Mouse (Mus musculus): ENCODE data around the gene Dmc1.
A peak's percentile ranks its signal among the peaks of the same experiment; 100 is the strongest.

Gene Dmc1

DNA sequence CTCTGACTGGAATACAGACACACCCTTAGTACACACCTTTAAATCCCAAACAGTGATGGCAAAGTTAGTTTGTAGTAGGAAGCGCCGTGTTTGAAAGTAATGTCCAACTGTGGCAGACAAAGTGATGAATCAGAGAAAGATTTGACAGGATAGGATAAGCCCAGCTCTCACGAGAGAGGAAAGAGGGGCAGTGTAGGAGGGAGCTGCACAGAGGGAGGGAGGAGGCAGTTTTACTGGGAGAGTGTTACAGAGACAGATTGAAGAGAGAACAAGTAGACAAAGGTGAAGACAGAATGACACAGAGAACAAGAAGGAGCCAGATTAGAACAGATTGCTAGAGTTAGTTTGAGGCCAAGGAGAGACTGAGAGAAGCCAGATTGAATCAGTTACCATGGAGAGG lies 45.3 kb downstream of the Dmc1 start:
- DNase-seq: no peak

DNA sequence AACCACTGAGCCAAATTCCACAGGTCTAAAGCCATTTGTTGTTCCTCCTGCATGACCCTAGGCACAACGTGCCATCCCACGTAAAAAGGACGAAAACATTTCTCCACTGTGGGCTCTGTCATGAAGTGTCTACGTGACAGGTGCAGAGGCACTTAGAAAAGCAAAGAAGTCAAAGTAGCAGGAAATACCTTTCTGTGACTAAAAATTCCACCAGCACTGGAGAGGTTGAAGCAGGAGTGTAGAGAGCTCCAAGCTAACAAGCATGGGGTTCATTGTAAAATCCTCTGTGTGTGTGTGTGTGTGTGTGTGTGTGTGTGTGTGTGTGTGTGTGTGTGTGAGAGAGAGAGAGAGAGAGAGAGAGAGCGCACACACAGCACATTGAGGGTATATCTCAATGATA lies 52.3 kb downstream of the Dmc1 start:
- DNase-seq: no peak

DNA sequence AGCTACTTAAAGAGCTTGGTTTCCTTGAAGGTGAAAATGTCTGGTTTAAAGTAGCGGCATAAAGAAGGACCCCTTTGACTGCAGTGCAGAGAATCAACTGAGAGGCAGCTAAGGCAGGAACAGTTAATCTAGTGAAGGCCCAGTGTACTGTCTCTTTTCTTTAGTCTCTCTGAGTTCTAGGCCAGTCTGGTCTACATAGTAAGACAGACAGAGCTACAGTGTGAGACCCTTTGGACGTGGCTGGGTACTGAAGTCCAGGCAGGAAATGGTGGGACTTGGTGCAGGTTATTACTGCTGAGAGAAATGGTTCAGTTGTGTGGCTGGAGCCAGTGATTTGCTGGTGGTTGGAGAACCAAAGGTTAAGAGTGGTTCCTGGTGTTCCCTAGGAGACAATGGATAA lies 56.7 kb downstream of the Dmc1 start:
- no peak for DNase-seq

DNA sequence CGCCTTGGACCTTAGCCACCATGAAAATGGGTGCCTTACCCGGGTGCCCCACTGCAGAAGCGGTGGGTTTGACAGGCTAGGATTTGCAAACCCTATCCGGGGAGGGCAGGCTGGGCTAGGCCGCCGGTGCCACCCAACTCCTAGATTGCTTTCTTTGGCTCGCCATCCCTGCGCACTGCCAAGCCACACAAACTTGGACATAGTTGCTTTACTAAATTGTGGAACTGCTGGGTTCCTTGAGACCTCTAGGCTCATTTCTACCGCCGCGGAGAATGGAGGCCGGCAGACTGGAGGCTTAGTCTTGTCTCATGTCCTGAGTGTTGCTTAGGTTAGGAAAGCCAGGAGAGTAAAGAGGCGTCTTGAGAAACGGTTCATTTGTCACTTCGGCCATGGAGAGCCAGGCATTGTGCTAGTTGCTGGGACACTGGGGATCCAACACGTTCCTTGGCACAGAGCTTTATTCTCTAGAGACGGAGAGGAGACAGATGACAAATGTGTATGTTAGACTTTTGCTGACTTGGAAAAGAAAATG lies 57.6 kb downstream of the Dmc1 start:
- no peak for DNase-seq

- DNase-seq: peak; percentile 97
Observed at GRCm38 (mm10) chr15:79546410-79547288, 58.3 kb downstream of the Dmc1 start, which contains the start of gene Ddx17. Gene Ddx17, minus strand, starts transcription at chr15:79546741.

DNA sequence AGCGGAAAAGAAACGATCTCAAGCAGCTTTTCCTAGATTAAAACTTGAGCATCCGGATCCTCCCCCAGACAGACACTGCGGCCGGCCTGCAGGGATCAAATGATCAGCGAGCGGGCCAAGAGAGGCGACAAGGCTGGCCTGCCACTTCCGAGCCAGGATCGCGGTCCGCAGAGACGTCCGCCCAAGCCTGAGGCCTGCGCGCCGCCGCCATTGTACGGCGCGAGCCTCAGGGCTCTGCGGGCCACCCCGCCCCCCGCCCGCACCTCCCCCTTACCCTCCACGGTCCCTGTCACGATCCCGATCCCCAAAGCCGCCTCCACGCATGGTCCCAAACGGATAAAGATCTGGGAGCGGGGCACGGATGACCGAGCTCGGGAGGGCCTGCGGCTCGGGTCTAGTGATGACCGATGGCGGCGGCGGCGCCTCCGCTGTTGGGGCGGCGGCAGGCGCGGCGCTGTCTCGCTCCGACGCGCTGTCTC lies 58.9 kb downstream of the Dmc1 start:
- peak; percentile 73 for DNase-seq

DNA sequence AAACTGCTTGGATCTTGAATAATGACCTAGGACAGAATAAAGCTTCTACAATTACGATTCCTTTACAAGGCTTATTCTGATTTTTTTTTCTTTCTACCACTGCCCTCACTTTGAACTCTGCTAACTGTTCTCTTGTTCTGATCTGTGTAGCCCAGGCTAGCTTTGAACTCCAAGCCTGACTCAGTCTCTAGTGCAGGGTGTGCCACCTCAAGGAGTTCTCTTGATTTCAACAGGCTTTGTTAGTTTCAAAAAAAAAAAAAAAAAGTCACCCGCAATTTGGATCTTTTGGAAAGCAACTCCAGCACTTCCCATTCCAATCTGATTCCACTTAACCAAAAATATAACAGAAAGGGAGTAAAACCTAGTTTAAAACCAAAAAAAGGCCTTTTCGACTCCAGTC lies 59.4 kb downstream of the Dmc1 start:
- DNase-seq: no peak

- DNase-seq: no peak
Observed at GRCm38 (mm10) chr15:79543968-79544367, 60.9 kb downstream of the Dmc1 start.

DNA sequence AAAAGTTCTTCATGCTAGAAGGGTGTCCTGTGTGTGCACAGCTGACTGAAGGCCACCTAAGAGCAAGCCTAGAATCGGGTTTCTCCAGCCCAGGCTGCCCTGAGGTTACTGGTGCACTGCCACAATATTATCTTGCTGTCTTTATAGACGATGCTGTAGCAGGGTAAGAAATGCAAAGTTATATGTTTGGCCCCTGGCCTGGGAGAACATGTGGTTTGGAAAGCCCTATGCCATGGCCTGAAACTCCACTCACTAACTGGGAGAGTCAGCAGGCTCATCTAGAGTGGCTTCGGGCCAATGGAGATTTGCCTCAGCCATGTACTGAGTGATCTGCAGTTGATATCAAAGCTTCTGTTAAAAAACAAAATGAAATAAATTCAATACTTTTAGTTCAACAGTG lies 71.1 kb downstream of the Dmc1 start:
- DNase-seq: no peak

- no peak for DNase-seq
Observed at GRCm38 (mm10) chr15:79529935-79530334, 75.0 kb downstream of the Dmc1 start.

DNA sequence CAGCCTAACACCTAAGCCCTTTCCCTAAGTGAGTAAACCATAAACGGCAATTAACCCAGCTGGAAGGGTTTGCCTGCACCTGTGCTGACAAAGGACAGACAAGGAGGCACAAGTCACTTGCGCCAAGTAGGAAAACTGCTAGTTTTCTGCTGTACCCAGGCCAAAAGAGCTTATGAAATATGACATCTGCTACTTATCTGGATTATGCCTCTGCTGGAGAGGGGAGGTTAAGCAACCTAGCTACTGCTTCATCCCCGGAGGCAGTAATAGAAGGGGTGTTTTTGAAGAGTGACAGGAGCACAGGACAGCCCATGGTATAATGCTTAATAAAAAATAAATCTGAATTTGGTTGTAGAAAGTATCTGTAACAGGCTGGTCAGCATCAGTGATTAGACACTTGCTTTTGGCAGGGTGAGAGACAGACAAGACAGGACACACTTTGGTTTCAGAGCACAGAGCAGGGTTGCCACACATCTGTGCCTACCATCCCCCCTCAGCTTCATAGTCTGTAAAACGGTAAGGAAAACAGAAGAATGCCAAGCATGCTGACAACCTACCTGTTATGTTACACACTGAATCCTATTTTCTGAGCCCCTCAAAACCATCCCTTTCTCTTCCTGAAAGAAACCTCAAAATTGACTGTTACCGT lies 76.8 kb downstream of the Dmc1 start:
- DNase-seq: no peak

- peak; percentile 79 for DNase-seq
Observed at GRCm38 (mm10) chr15:79527192-79527591, 77.7 kb downstream of the Dmc1 start.

DNA sequence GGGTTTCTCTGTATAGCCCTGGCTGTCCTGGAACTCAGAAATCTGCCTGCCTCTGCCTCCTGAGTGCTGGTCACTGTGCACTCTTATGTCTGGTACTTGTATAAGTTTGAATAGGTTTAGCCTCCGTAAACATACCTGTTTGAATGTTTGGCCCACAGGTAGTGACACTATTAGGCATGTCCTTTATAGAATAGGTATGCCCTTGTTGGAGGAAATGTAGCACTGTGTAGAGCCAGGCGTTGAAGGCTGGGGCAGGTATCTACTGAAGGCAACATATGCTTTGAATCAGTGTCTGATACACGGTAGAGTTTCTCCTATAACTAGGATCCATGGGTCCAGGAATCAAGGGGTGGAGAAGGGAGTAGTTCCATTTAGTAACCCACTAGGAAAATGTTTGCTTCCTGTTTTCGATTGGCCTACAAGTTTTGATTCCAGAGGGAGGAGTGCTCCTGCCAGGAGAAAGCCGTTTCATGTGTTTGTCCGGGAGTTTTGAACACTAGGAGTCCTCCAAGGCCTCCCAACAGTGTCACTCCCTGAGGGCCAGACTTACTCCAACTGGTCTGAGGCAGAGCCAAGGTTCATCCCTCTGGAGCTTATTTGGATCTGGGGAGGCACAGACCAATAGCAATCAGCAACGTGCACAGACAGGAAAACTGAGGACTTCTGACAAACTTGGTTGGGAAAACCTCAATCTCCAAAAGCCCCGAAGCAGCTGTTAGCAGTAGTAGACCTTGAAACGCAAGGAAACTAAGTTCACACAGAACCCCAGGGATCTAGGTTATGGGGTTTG lies 78.7 kb downstream of the Dmc1 start:
- no peak for DNase-seq

DNA sequence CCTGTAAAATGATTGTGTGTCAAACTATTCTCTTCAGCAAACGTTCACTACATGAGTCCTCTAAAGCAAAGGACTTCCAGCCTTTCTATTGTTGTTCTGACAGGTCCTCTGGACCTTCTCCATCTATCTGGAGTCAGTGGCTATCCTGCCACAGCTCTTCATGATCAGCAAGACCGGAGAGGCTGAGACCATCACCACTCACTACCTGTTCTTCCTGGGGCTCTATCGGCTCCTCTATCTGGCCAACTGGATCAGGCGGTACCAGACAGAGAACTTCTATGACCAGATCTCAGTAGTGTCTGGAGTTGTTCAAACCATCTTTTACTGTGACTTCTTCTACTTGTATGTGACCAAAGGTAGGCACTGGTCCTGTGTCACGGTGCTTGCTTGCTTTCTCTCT lies 79.3 kb downstream of the Dmc1 start:
- DNase-seq: no peak

- no peak for DNase-seq
Observed at GRCm38 (mm10) chr15:79519400-79520220, 85.3 kb downstream of the Dmc1 start.

- DNase-seq: no peak
Observed at GRCm38 (mm10) chr15:79518571-79518970, 86.3 kb downstream of the Dmc1 start.

DNA sequence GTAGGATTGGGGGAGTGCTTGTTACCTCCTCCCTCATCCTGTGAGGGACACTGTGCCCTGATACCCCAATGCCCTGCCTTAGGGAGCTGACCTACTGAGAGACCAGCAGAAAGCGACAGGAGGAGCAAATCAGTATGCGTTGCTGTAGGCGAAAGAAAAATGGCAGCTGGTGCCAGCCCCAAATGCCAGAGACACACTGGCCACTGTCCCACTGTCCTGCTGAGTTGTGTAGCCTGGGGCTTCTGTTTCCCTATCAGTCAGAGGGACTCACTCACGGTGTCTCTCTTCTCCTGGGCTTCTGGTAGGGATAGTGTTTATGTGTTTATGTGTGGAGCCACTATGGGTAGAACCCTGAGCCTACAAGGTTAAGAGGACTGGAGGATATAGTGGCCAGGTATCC lies 87.2 kb downstream of the Dmc1 start:
- no peak for DNase-seq

DNA sequence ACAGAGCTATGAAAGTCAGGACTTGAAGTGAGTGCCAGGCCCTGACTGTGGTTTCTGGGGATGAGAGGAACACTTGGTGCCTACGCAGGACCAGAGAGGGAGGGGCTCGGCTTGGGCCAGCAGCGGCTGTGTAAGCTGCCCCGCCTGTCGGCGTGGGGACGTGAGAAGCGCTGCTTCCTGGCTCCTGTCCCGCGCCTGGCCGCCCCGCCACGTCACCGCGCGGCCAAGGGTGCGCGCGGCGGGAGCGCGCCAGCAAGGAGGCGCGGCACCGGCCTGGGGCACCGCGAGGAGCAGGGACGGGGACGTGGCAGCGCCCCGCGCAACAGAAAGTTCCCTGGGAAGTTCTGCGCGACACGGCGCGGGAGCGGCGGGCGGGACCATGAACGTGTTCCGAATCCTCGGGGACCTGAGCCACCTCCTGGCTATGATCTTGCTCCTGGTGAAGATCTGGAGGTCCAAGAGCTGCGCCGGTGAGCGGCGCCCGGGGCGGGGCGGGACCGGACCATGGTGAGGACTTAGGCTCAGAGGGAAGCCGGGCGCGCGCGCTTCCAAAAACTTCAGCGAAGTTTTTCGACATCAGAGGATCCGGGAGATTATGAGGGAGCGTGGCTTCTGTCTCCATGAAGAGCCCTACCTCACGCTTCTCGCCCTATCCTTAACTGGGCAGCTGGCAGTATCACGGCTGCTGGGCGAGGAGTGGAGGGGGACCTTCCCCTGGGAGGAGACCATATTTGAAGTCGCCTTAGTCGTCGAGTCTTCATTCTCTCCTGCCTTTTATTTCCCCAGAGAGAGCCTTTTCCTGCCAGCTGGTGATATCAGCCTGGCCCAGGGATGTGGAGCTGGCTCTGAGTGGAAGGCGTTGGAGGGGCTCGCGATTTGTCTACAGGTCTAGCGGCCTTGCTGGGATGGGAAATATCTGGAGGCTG lies 88.5 kb downstream of the Dmc1 start, which contains the start of gene Kdelr3:
Kdelr3 (plus strand) TSS at position 241 of the 926 bp plus-strand sequence.
- no peak for DNase-seq

- no peak for DNase-seq
Observed at GRCm38 (mm10) chr15:79513940-79514339, 91.0 kb downstream of the Dmc1 start.

DNA sequence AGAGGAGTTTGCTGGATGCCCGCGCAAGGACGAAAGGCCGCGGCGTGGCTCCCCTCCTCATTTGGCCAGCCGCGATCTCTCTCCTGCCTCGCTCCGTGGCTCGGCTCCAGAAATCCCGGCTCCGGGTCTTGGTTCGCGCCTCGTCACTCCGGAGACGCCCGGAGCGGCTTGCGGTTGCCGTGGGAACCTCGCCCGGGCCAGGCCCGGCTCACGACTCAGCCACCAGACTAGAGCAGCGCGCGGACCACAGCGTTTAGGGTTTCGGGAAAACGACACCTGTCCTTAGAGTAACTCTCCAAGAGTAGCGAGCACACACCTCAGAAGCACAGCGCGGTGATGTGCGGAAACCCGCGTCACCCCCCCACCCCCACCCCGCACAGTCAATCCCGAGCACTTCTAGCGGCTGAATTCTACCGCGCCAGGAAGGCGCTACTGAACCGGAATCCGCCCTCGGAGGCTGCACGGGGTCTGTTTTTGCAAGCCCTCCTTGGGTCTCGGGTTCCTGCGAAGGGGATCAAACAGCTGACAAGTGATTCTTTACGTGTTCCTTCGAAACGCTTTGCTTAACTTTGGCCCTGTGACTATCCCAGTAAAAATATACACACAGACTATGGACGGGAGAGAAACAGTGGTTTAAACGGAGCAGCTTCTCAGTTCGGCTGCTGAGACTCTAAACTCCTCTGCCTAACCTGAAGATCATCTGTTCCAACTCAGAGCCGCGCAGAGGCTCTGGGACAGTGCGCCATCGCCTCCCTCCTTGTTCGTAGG lies 93.2 kb downstream of the Dmc1 start:
- peak; percentile 70 for DNase-seq
